ENCODE assay signal across 30 mouse cellular contexts in genomic region chr11:52721087-52721486, GRCm38 (mm10). TPM values are rescaled to one million over a fixed set of nuclear protein-coding genes. Genes with fewer than 3 reads are reported as not detected.
"Had no signal": no experiment of that assay in that cellular context is flagged by ENCODE, and none has a peak within 500 bp of the region (broad histone marks: within the 10 kb centered on the region; RNA-seq: fewer than 3 reads in every experiment).

No protein-coding gene starts in this region.

- H3K9ac ChIP-seq: embryonic facial prominence, embryonic 12.5 days; embryonic facial prominence, embryonic 13.5 days; embryonic facial prominence, embryonic 15.5 days; forebrain, embryonic 12.5 days; forebrain, embryonic 13.5 days; forebrain, embryonic 15.5 days; forebrain, postnatal 0 days had no signal

- H3K9me3 ChIP-seq: embryonic facial prominence, embryonic 10.5 days; embryonic facial prominence, embryonic 12.5 days; embryonic facial prominence, embryonic 13.5 days; embryonic facial prominence, embryonic 15.5 days; forebrain, embryonic 10.5 days; forebrain, embryonic 13.5 days; forebrain, embryonic 15.5 days had no signal

- H3K4me2 ChIP-seq: embryonic facial prominence, embryonic 12.5 days; embryonic facial prominence, embryonic 13.5 days; embryonic facial prominence, embryonic 15.5 days; forebrain, embryonic 12.5 days; forebrain, embryonic 13.5 days; forebrain, embryonic 15.5 days had no signal

- H3K36me3 ChIP-seq: embryonic facial prominence, embryonic 10.5 days; embryonic facial prominence, embryonic 12.5 days; embryonic facial prominence, embryonic 13.5 days; embryonic facial prominence, embryonic 15.5 days; forebrain, embryonic 10.5 days; forebrain, embryonic 12.5 days; forebrain, embryonic 15.5 days; heart, embryonic 10.5 days had no signal

- H3K27ac ChIP-seq: embryonic facial prominence, embryonic 10.5 days; embryonic facial prominence, embryonic 12.5 days; embryonic facial prominence, embryonic 13.5 days; embryonic facial prominence, embryonic 15.5 days; forebrain, embryonic 10.5 days; forebrain, embryonic 12.5 days; forebrain, embryonic 13.5 days; forebrain, embryonic 15.5 days; gastrocnemius, adult 2 months; heart, embryonic 10.5 days had no signal

- DNase-seq: cerebellum, adult 8-10 months; cerebellum, adult 9-10 months; cerebellum, adult 9-11 months; cerebellum, postnatal 10 days; cerebellum, postnatal 14 days; cerebellum, postnatal 25 days; cerebellum, postnatal 36 days; embryo, embryonic 11 days; forebrain, postnatal 0 days; gastrocnemius, adult 2 months; gastrocnemius, postnatal 10 days; gastrocnemius, postnatal 14 days; gastrocnemius, postnatal 25 days; gastrocnemius, postnatal 36 days; heart, adult 11 months; heart, adult 18-20 months had no signal

- H3K4me1 ChIP-seq: embryonic facial prominence, embryonic 10.5 days; embryonic facial prominence, embryonic 12.5 days; embryonic facial prominence, embryonic 13.5 days; embryonic facial prominence, embryonic 15.5 days; forebrain, embryonic 12.5 days; heart, embryonic 10.5 days had no signal

- ATAC-seq: forebrain, embryonic 13.5 days; forebrain, embryonic 15.5 days; forebrain, embryonic 16.5 days; forebrain, postnatal 0 days had no signal

- H3K27me3 ChIP-seq: embryonic facial prominence, embryonic 12.5 days; embryonic facial prominence, embryonic 13.5 days; embryonic facial prominence, embryonic 15.5 days; forebrain, embryonic 12.5 days; forebrain, embryonic 13.5 days; forebrain, embryonic 15.5 days had no signal

- H3K4me3 ChIP-seq: embryonic facial prominence, embryonic 10.5 days; embryonic facial prominence, embryonic 12.5 days; embryonic facial prominence, embryonic 13.5 days; embryonic facial prominence, embryonic 15.5 days; erythroblast, embryonic 14.5 days; forebrain, embryonic 10.5 days; forebrain, embryonic 12.5 days; forebrain, embryonic 13.5 days; forebrain, embryonic 15.5 days; gastrocnemius, adult 2 months; heart, embryonic 10.5 days had no signal

RNA-seq across cellular contexts. Expression of gene Fstl4, which starts 43.3 kb away (rescaled TPM):
- total RNA-seq: common myeloid progenitor, adult 5-6 weeks; gastrocnemius, adult 18-20 months; gastrocnemius, adult 2 months; gastrocnemius, adult 8-10 months; gastrocnemius, postnatal 36 days had no signal
- polyA plus RNA-seq: erythroblast, embryonic 14.5 days had no signal
